Mouse (Mus musculus): Measurements from ENCODE around the gene Cdc27. TPM values are rescaled to one million over a fixed set of nuclear protein-coding genes. Genes with fewer than 3 reads are reported as not detected.

The Cdc27 gene
- polyA plus RNA-seq, 1 experiment from 2014 or later = 39.7 TPM

DNA sequence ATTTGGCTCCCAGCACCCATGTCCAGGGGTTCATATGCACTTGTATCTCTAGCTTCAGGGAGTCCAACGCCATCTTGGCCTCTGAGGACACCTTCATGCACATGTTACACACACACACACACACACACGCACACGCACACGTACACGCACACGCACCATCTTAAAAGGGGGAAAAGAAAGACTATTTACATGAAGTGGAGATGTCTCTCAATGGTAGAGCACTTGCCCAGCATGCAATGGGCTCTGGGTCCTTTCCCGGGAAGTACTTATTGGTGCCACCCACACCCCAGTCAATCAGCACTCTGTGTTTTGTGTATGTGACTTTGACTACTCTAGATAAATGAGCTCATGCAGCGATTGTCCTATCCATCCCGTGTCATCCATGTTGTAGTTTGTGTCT is 37.5 kb upstream of the Cdc27 start:
- no peaks in the 10 kb centered on the region for H3K27me3 ChIP-seq (ENCODE audit: control insufficient read depth, insufficient read depth, low read length)
- ATAC-seq (ENCODE audit: insufficient number of reproducible peaks, insufficient read depth, low FRiP score, low read depth) = no peak
- 90% methylated on average over 9 of the region's 9 CpGs for WGBS
- H3K4me3 ChIP-seq (ENCODE audit: control insufficient read depth in 1 of 2, insufficient read depth in 1 of 2, low read depth in 1 of 2, low read length in 2 of 2) = no peak overlapping the region
- no peak overlapping the region for H3K9ac ChIP-seq (ENCODE audit: low read length)
- peaks cover 0 to 4% of the 10 kb centered on the region in 2 experiments; a peak in 3 of 4 replicates for H3K4me1 ChIP-seq (ENCODE audit: control insufficient read depth in 2 of 2, insufficient read depth in 2 of 2, low read length in 2 of 2)
- no peak overlapping the region for H3K27ac ChIP-seq (replicated peaks in 1 of 2; ENCODE audit: control insufficient read depth in 1 of 2, insufficient read depth in 1 of 2, low read depth in 2 of 2, low read length in 2 of 2)
- H3K4me2 ChIP-seq (ENCODE audit: low read length) = no peak overlapping the region
- peaks cover 52% of the 10 kb centered on the region for H3K36me3 ChIP-seq (ENCODE audit: control insufficient read depth, insufficient read depth, low read length)
- H3K9me3 ChIP-seq (ENCODE audit: control insufficient read depth, low read length) = no peaks in the 10 kb centered on the region

DNA sequence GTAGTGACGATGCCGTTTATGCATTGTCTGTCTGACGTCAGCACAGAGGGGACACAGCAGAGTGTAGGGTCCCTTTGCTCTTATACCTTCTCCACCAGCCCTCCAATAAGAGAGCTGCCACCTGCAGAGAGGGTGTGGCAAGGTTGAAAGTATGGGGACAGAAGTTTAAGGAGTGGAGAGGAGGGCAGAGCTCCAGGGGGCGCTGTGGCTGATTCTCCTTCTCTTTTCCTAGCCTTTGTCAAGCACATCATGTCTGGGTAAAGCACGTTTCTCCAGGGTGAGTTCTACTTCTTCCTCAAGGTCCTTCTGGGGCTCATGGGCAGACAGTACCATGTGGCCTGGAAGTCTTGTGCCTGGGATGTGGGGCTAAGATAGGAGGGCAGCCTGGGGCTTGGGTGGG is 35.1 kb upstream of the Cdc27 start:
- WGBS = 68% methylated on average over 5 of the region's 5 CpGs
- no peak overlapping the region for H3K4me2 ChIP-seq (ENCODE audit: low read length)
- H3K9ac ChIP-seq (ENCODE audit: low read length) = no peak overlapping the region
- H3K27me3 ChIP-seq (ENCODE audit: control insufficient read depth, insufficient read depth, low read length) = no peaks in the 10 kb centered on the region
- H3K36me3 ChIP-seq (ENCODE audit: control insufficient read depth, insufficient read depth, low read length) = peaks cover 76% of the 10 kb centered on the region
- no peak overlapping the region for H3K4me3 ChIP-seq (ENCODE audit: control insufficient read depth in 1 of 2, insufficient read depth in 1 of 2, low read depth in 1 of 2, low read length in 2 of 2)
- no peak for ATAC-seq (ENCODE audit: insufficient number of reproducible peaks, insufficient read depth, low FRiP score, low read depth)
- H3K27ac ChIP-seq (replicated peaks in 1 of 2; ENCODE audit: control insufficient read depth in 1 of 2, insufficient read depth in 1 of 2, low read depth in 2 of 2, low read length in 2 of 2) = no peak overlapping the region
- H3K9me3 ChIP-seq (ENCODE audit: control insufficient read depth, low read length) = no peaks in the 10 kb centered on the region
- peaks cover 7 to 19% of the 10 kb centered on the region in 2 experiments for H3K4me1 ChIP-seq (ENCODE audit: control insufficient read depth in 2 of 2, insufficient read depth in 2 of 2, low read length in 2 of 2)

DNA sequence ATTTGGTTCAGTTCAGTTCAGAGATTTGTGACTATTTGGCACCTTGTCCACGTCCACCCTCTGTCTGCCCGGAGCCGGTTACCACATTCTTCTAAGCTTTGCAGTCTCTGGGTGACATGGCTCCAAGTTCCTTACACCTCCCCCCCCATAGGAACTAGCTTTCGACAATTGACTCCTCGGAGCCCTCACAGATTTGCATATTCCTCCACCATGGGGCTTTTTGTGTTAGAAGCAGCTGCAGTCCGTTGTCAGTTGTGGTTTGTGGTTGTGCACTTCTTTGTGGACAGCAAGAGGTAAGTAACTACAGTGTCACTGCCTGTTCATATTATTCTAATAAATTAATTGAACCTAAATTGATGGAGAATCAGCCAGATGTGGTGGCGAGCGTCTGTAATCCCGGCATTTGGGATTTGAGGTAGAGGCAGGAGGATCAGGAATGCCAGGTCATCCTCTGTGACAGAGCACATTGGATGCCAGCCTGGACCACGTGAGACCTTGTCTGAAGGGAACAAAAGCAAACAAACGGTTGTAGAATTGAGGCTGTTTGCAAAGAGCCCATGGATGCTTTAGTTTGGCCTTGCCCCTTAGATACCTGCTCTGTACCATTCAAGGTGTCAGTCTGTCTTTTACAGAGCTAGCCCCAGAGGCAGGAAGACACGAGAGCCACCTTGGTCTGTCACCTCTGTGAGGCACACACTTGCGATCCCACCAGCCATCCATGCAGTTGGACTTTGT is 32.4 kb upstream of the Cdc27 start:
- Histone ChIP-seq H3K27ac (replicated peaks in 1 of 2; ENCODE audit: control insufficient read depth in 1 of 2, insufficient read depth in 1 of 2, low read depth in 2 of 2, low read length in 2 of 2) (peak overlapping the region in 1 of 2 experiments; percentile 59; a peak in 1 of 4 replicates), H3K4me2 (ENCODE audit: low read length) (peak overlapping the region; percentile 59), H3K27me3 (ENCODE audit: control insufficient read depth, insufficient read depth, low read length) (no peaks in the 10 kb centered on the region), H3K9ac (ENCODE audit: low read length) (peak overlapping the region; percentile 57; the same call in 1 of the 2 replicates), H3K4me3 (ENCODE audit: control insufficient read depth in 1 of 2, insufficient read depth in 1 of 2, low read depth in 1 of 2, low read length in 2 of 2) (no peak overlapping the region), H3K9me3 (ENCODE audit: control insufficient read depth, low read length) (no peaks in the 10 kb centered on the region), H3K36me3 (ENCODE audit: control insufficient read depth, insufficient read depth, low read length) (peaks cover 77% of the 10 kb centered on the region), H3K4me1 (ENCODE audit: control insufficient read depth in 2 of 2, insufficient read depth in 2 of 2, low read length in 2 of 2) (peaks cover 18 to 34% of the 10 kb centered on the region in 2 experiments)
- WGBS = 61% methylated on average over 13 of the region's 13 CpGs
- no peak for ATAC-seq (ENCODE audit: insufficient number of reproducible peaks, insufficient read depth, low FRiP score, low read depth)

DNA sequence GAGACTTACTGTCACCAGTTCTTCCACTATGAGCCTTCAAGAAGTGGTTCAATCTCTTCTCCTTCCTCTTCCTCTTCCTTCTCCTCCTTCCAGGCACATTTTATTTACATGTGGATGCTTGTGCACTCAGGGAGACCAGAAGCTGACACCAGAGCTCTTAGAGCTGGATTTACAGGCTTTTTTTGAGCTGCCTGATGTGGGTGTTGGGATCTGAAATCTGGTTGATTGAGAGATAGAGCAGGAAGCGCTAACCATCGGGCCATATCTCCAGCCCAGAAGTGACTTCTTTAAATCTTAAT is 31.8 kb upstream of the Cdc27 start:
- Histone ChIP-seq H3K27ac (replicated peaks in 1 of 2; ENCODE audit: control insufficient read depth in 1 of 2, insufficient read depth in 1 of 2, low read depth in 2 of 2, low read length in 2 of 2) (peak overlapping the region; percentile 46 to 59; a peak in 1 of 4 replicates), H3K4me1 (ENCODE audit: control insufficient read depth in 2 of 2, insufficient read depth in 2 of 2, low read length in 2 of 2) (peaks cover 20 to 34% of the 10 kb centered on the region in 2 experiments), H3K9ac (ENCODE audit: low read length) (peak overlapping the region; percentile 57), H3K4me3 (ENCODE audit: control insufficient read depth in 1 of 2, insufficient read depth in 1 of 2, low read depth in 1 of 2, low read length in 2 of 2) (peak overlapping the region in 1 of 2 experiments; percentile 20; a peak in 1 of 4 replicates), H3K4me2 (ENCODE audit: low read length) (peak overlapping the region; percentile 59), H3K36me3 (ENCODE audit: control insufficient read depth, insufficient read depth, low read length) (peaks cover 71% of the 10 kb centered on the region), H3K27me3 (ENCODE audit: control insufficient read depth, insufficient read depth, low read length) (no peaks in the 10 kb centered on the region), H3K9me3 (ENCODE audit: control insufficient read depth, low read length) (no peaks in the 10 kb centered on the region)
- ATAC-seq (ENCODE audit: insufficient number of reproducible peaks, insufficient read depth, low FRiP score, low read depth) = no peak
- WGBS = 55% methylated on average over 2 of the region's 2 CpGs

DNA sequence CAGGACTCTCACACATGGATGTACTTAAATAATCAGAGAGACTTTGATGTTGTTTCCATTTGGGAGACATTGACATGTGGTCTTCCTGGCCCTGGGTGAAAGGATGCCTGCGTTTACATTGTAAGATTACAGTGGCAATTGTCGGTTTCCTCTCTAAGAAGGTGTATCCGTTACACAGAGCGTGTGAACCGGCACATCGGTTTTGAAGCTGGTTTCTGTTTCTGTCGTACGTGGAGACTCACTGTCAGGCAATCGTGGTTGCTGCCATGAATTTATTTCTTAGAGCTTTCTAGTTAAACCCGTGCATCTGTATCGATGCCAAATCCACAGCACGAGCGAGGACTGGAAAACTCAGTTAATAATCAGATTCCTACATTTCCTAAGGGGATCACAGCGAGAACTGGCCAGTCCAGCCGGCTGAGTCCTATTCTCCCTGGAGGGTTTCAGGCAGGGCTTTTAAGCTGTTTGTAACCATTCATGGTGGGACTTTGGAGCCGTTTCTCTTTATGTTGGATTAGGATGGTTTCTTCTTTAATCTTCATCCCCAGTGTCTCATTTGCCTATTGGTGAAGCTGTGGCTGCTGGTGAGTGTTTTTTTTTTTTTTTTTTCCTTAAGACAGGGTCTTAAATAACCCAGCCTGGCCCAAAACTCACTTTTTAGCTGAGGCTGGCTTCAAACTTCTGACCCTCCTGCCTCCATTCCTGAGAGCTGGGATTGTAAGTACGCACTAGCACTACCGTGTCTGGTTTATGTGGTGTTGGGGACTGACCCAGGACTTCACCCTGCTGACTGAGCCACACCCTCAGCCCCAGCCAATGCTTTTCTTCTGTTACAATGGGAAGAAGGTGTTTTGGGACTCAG is 31.3 kb upstream of the Cdc27 start:
- Histone ChIP-seq H3K9ac (ENCODE audit: low read length) (peak overlapping the region; percentile 57), H3K27ac (replicated peaks in 1 of 2; ENCODE audit: control insufficient read depth in 1 of 2, insufficient read depth in 1 of 2, low read depth in 2 of 2, low read length in 2 of 2) (peak overlapping the region; percentile 46 to 59), H3K9me3 (ENCODE audit: control insufficient read depth, low read length) (no peaks in the 10 kb centered on the region), H3K4me3 (ENCODE audit: control insufficient read depth in 1 of 2, insufficient read depth in 1 of 2, low read depth in 1 of 2, low read length in 2 of 2) (peak overlapping the region; percentile 3 to 20; a peak in 1 of 4 replicates), H3K27me3 (ENCODE audit: control insufficient read depth, insufficient read depth, low read length) (no peaks in the 10 kb centered on the region), H3K4me1 (ENCODE audit: control insufficient read depth in 2 of 2, insufficient read depth in 2 of 2, low read length in 2 of 2) (peaks cover 21 to 36% of the 10 kb centered on the region in 2 experiments), H3K4me2 (ENCODE audit: low read length) (peak overlapping the region; percentile 59), H3K36me3 (ENCODE audit: control insufficient read depth, insufficient read depth, low read length) (peaks cover 65% of the 10 kb centered on the region)
- 51% methylated on average over 18 of the region's 18 CpGs for WGBS
- ATAC-seq (ENCODE audit: insufficient number of reproducible peaks, insufficient read depth, low FRiP score, low read depth) = no peak

DNA sequence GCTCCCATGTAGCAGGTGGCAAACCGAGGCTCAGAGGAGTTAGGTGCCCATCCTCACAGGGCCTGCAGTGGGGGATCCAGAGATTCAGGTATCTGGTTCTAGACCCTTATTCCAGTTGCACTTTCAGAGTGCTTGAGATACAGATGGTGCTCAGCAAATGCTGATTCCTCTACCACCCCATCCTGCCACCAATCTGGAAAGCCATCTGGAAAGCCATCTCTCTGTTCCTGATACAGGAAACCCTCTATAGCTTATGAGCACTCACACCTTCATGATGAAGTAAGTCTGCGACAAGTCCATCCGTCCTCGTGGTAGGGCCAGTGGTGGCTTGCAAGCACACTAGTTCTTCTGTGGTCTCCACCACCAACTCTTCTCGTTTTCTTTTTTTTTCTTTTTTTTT is 30.2 kb upstream of the Cdc27 start:
- H3K36me3 ChIP-seq (ENCODE audit: control insufficient read depth, insufficient read depth, low read length) = peaks cover 55% of the 10 kb centered on the region
- peak overlapping the region in 1 of 2 experiments; percentile 47; a peak in 1 of 4 replicates for H3K4me3 ChIP-seq (ENCODE audit: control insufficient read depth in 1 of 2, insufficient read depth in 1 of 2, low read depth in 1 of 2, low read length in 2 of 2)
- no peaks in the 10 kb centered on the region for H3K9me3 ChIP-seq (ENCODE audit: control insufficient read depth, low read length)
- H3K27ac ChIP-seq (replicated peaks in 1 of 2; ENCODE audit: control insufficient read depth in 1 of 2, insufficient read depth in 1 of 2, low read depth in 2 of 2, low read length in 2 of 2) = peak overlapping the region; percentile 5 to 51; a peak in 2 of 4 replicates
- no peaks in the 10 kb centered on the region for H3K27me3 ChIP-seq (ENCODE audit: control insufficient read depth, insufficient read depth, low read length)
- no peak for ATAC-seq (ENCODE audit: insufficient number of reproducible peaks, insufficient read depth, low FRiP score, low read depth)
- WGBS = 81% methylated on average over 5 of the region's 5 CpGs
- peaks cover 23 to 40% of the 10 kb centered on the region in 2 experiments for H3K4me1 ChIP-seq (ENCODE audit: control insufficient read depth in 2 of 2, insufficient read depth in 2 of 2, low read length in 2 of 2)
- H3K4me2 ChIP-seq (ENCODE audit: low read length) = peak overlapping the region; percentile 58
- H3K9ac ChIP-seq (ENCODE audit: low read length) = peak overlapping the region; percentile 56

DNA sequence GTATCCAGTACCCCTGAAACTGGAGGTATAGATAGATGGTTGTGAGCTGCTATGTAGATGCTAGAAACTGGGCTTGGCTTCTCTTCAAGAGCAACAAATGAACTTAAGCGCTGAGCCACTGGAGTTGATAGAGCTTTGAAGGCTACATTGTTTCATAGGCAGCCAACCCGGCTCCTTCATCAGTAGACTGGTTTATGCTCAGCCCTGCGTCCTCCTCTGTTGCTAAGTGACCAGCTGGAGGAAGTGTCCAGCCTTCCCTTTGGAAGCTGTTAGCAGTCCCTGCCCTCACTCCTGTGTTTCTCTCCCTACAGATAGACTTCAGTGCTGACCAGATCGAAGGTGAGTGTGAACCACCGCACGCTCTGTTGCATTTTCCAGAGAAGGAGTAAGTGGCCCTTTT is 29.7 kb upstream of the Cdc27 start:
- no peak for ATAC-seq (ENCODE audit: insufficient number of reproducible peaks, insufficient read depth, low FRiP score, low read depth)
- H3K9me3 ChIP-seq (ENCODE audit: control insufficient read depth, low read length) = no peaks in the 10 kb centered on the region
- 31% methylated on average over 6 of the region's 6 CpGs for WGBS
- H3K4me1 ChIP-seq (ENCODE audit: control insufficient read depth in 2 of 2, insufficient read depth in 2 of 2, low read length in 2 of 2) = peaks cover 23 to 40% of the 10 kb centered on the region in 2 experiments
- no peaks in the 10 kb centered on the region for H3K27me3 ChIP-seq (ENCODE audit: control insufficient read depth, insufficient read depth, low read length)
- peak overlapping the region; percentile 76 for H3K9ac ChIP-seq (ENCODE audit: low read length)
- peak overlapping the region; percentile 58 for H3K4me2 ChIP-seq (ENCODE audit: low read length)
- peak overlapping the region; percentile 11 to 47; a peak in 3 of 4 replicates for H3K4me3 ChIP-seq (ENCODE audit: control insufficient read depth in 1 of 2, insufficient read depth in 1 of 2, low read depth in 1 of 2, low read length in 2 of 2)
- peaks cover 49% of the 10 kb centered on the region for H3K36me3 ChIP-seq (ENCODE audit: control insufficient read depth, insufficient read depth, low read length)
- peak overlapping the region; percentile 5 to 99; a peak in 2 of 4 replicates for H3K27ac ChIP-seq (replicated peaks in 1 of 2; ENCODE audit: control insufficient read depth in 1 of 2, insufficient read depth in 1 of 2, low read depth in 2 of 2, low read length in 2 of 2)

Measured in heart, embryonic 14.5 days (tissue).